Mouse (Mus musculus) lung, embryonic 14.5 days (tissue): ENCODE measurements at regions not wholly inside any gene's neighbourhood (a gene's known extent, or its start where the extent isn't known, plus 50 kb on each side); places are given as distances from the start of the nearest gene placed in this dataset.

ENCODE experiments used
- ATAC-seq: fragments of 200-750 bp; cut with Nextera tagmentation; 2 replicates; pipeline ENCODE4 v1.8.0; 2017; ENCODE audit warnings: mild to moderate bottlenecking, moderate TSS enrichment, moderate library complexity; ENCODE audit not compliant: insufficient read depth
- DNase-seq: peaks from one replicate; pipeline ENCODE4 v3.0.0-alpha.2; 2015
- H3K27ac ChIP-seq: fragments of 300-500 bp; sonication (generic); 2 replicates; pipeline ENCODE4 v1.5.1; 2014; ENCODE audit warnings: low read depth, mild to moderate bottlenecking, moderate library complexity
- H3K27me3 ChIP-seq: fragments of 300-500 bp; sonication (generic); 2 replicates; pipeline ENCODE4 v1.6.1; 2014; ENCODE audit warnings: low read length, control low read depth; ENCODE audit not compliant: insufficient read depth
- H3K36me3 ChIP-seq: fragments of 300-500 bp; sonication (generic); 2 replicates; pipeline ENCODE4 v1.6.1; 2014; ENCODE audit warnings: control low read depth; ENCODE audit not compliant: insufficient read depth
- H3K4me1 ChIP-seq: fragments of 300-500 bp; sonication (generic); 2 replicates; pipeline ENCODE4 v1.6.1; 2014; ENCODE audit warnings: antibody characterized with exemption, control low read depth; ENCODE audit not compliant: insufficient read depth
- H3K4me2 ChIP-seq: fragments of 300-500 bp; sonication (generic); 2 replicates; pipeline ENCODE4 v1.6.1; 2014; ENCODE audit warnings: mild to moderate bottlenecking
- H3K4me3 ChIP-seq: fragments of 300-500 bp; sonication (generic); 2 replicates; pipeline ENCODE4 v1.5.1; 2014; ENCODE audit warnings: low read depth, low read length
- H3K9ac ChIP-seq: fragments of 300-500 bp; sonication (generic); 2 replicates; pipeline ENCODE4 v1.6.1; 2014
- H3K9me3 ChIP-seq: fragments of 300-500 bp; sonication (generic); 2 replicates; pipeline ENCODE4 v1.6.1; 2016; ENCODE audit warnings: low read depth, low read length, control low read depth
- CTCF ChIP-seq: IDR thresholded peaks from 2 replicates; pipeline ENCODE4 v1.5.1; 2016; ENCODE audit warnings: antibody characterized with exemption, low read depth
- WGBS: fragments of 180-500 bp; shearing (Covaris S2); extraction: QIAGEN DNeasy Blood & Tissue Kit; methylation state at CpG from one replicate; pipeline ENCODE4 v1.1.7; 2014; 5-methylcytosine and 5-hydroxymethylcytosine counted together

DNA sequence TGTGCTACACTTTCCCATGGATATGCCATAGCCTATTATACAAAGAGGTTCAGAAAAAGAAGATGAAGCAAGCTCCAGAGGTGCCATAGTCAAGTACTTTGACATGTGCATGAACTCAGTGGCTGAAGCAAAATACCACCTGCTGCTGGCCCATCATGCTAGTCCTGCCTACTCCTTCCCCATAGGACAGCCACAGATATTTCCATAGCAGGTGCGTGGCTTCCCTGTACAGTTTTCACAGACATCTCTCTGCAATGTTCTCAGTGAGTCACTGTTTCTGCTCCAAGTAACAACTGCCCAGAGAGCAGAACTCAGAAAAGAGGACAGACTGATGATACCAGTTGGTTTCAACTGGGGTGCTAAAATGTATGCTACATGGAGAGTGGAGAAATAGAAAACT, 242.8 kb upstream of the Thbs1 start:
- DNase-seq: no peak
- no peak overlapping the region for H3K4me3 ChIP-seq
- no peaks in the 10 kb centered on the region for H3K27me3 ChIP-seq
- peaks cover 12% of the 10 kb centered on the region; the same call in 1 of the 2 replicates for H3K4me1 ChIP-seq
- no peaks in the 10 kb centered on the region for H3K36me3 ChIP-seq
- no peaks in the 10 kb centered on the region for H3K9me3 ChIP-seq
- no peak for ATAC-seq
- H3K9ac ChIP-seq: no peak overlapping the region
- no peak for TF ChIP-seq CTCF
- WGBS: 90% methylated on average over 1 of the region's 1 CpGs
- no peak overlapping the region for H3K27ac ChIP-seq
- H3K4me2 ChIP-seq: no peak overlapping the region

DNA sequence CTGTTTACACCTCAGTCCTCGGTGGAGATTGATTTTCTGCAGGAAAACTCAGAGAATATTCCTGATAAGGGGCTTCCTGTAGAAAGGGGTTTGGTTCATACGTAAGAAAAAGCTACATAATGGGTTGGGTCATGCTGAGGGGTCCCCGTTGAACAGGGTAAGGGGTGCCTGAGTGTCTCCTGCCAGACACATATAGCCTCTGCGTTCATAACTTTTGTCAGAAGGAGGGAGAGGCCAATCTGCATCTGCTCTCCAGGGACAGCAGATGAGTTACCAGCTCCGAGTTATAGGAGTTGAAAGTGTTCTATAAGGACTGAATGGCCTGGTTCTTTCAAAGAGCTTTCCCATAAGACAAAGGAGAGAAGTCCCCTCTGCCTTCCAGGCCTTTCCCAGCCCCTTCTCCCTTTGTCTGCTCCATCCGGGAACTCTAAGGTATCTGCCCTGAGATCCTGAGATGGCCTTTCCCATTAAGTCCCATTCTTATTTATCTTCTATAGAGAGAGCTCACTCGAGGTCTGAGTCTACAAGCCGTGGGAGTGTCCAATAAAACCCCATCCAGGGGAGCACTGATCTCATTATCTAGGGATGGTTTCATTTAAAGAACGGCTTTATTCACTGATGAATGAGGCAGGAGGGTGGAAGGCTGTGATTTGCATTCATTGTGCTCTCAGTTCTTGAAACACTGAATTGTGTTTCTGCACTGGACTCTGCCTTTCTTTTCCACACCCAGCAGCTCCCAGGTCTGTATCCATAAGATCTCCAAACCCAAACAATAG, 240.0 kb upstream of the Thbs1 start:
- WGBS: 46% methylated on average over 9 of the region's 9 CpGs

DNA sequence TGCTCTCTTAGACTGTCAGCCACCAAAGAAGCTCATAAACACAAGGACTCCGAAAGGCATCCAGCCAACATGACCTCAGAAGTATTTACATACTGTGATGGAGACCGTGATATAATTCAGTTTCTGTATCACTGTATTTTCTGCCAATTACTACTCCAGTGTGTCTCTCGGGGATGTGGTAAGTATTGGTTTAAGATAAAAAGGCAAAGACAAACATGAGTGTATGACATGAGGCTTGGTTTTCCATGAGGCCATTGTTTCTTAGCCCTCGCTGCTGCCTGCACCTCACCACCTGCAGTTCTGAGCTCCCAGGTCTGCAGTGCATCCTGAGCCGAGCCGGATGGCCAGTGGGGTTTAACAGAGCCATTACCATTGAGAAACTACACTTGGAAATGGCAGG, 233.9 kb upstream of the Thbs1 start:
- no peak overlapping the region for H3K4me2 ChIP-seq
- H3K9me3 ChIP-seq: no peaks in the 10 kb centered on the region
- ATAC-seq (peak; percentile 92), DNase-seq (peak; percentile 85)
- no peak overlapping the region for H3K9ac ChIP-seq
- H3K4me3 ChIP-seq: no peak overlapping the region
- TF ChIP-seq CTCF: no peak
- peaks cover 6% of the 10 kb centered on the region; the same call in 1 of the 2 replicates for H3K4me1 ChIP-seq
- 60% methylated on average over 6 of the region's 6 CpGs for WGBS
- no peaks in the 10 kb centered on the region for H3K27me3 ChIP-seq
- no peaks in the 10 kb centered on the region for H3K36me3 ChIP-seq
- peak overlapping the region; percentile 38; the same call in 1 of the 2 replicates for H3K27ac ChIP-seq

More for the DNA sequence above, 240.0 kb upstream of the Thbs1 start:
- Histone ChIP-seq H3K4me2 (no peak overlapping the region), H3K27me3 (no peaks in the 10 kb centered on the region), H3K4me3 (no peak overlapping the region), H3K4me1 (peaks cover 12% of the 10 kb centered on the region; the same call in 1 of the 2 replicates), H3K9me3 (no peaks in the 10 kb centered on the region), H3K9ac (no peak overlapping the region), H3K27ac (no peak overlapping the region), H3K36me3 (no peaks in the 10 kb centered on the region)
- no peak for ATAC-seq
- no peak for TF ChIP-seq CTCF
- no peak for DNase-seq

DNA sequence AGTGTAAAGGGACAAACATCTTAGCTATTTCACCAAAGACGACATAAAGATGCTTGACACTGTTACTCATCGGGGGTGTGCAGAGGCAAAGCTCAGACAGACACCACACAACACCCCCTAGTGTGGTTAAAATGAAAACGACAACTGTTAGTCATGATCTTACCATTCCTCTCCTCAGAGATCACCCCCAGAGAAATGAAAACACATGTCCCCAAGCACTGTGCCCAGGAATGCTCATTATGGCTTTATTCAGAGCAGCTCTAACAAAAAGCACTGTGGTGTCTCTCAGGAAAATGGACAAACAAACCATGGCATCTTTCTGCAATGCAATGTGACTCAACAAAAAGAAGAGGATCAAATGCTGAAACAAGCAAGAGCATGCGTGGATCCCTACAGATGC, 229.5 kb upstream of the Thbs1 start:
- Histone ChIP-seq H3K4me1 (peaks cover 6% of the 10 kb centered on the region; the same call in 1 of the 2 replicates), H3K9me3 (no peaks in the 10 kb centered on the region), H3K27me3 (no peaks in the 10 kb centered on the region), H3K9ac (no peak overlapping the region), H3K4me2 (no peak overlapping the region), H3K36me3 (no peaks in the 10 kb centered on the region), H3K27ac (no peak overlapping the region), H3K4me3 (no peak overlapping the region)
- ATAC-seq: no peak
- 63% methylated on average over 4 of the region's 4 CpGs for WGBS
- no peak for TF ChIP-seq CTCF
- no peak for DNase-seq

DNA sequence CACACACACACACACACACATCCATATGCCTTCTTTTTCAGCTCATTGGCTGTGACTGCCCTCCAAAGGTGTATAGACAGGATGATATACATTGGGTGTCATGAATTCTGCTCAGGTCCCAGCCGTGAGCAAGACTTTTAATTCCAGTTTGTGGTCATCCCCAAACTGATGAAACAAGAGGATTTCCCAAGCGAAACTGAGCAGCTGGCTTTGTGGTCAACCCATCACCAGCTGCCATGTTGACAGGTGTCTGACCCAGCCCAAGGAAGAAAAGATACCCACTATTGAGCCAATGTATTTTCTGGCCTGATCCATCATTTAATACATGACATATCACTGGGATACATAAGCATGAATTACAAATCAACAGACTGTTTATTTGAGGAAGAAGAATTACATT, 228.8 kb upstream of the Thbs1 start:
- Histone ChIP-seq H3K9me3 (no peaks in the 10 kb centered on the region), H3K4me1 (peaks cover 6% of the 10 kb centered on the region; the same call in 1 of the 2 replicates), H3K9ac (no peak overlapping the region), H3K4me2 (no peak overlapping the region), H3K27ac (no peak overlapping the region), H3K27me3 (no peaks in the 10 kb centered on the region), H3K36me3 (no peaks in the 10 kb centered on the region), H3K4me3 (no peak overlapping the region)
- DNase-seq (no peak), ATAC-seq (no peak)
- 79% methylated on average over 2 of the region's 2 CpGs for WGBS
- TF ChIP-seq CTCF: no peak

DNA sequence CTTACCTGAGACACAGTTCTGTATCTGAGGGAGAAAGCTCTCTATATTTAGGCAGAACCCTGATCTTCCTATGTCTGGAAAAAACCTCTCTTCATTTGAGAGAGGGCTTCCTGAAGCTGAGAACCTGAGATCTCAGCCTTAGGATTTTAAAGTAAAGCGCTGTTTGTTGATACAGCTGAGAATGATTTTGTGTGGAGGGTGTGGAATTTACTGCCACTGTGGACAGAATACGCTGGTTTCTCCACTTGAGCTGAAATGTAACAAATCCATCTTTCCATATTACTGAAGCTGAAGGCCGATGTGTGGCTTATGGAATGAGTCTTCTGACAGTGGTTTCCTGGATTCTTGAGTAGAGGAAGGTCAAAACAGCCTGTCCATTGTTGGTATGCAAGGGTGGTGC, 225.2 kb upstream of the Thbs1 start:
- H3K4me2 ChIP-seq: no peak overlapping the region
- WGBS: 64% methylated on average over 3 of the region's 3 CpGs

DNA sequence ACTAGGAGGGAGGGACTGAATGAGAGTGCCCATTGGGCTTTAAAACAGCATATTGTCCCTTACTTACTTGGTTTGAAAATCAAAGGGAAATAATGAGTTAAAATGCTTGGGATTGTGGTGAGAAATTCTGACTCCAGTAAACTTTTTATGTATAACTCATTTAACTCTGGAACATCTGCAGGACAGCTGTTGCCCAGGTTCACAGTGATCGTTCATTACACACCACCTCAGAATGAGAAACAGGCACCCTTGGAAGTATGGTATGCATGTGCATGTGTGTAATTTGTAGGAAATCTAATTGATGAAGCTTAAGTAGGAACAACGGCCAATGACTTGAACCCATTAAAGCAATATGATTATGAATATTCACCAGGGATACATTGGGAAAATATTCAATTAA, 210.4 kb upstream of the Thbs1 start:
- WGBS: 73% methylated on average over 2 of the region's 2 CpGs
- H3K27me3 ChIP-seq: no peaks in the 10 kb centered on the region
- TF ChIP-seq CTCF: no peak

More for the DNA sequence above, 225.2 kb upstream of the Thbs1 start:
- Histone ChIP-seq H3K4me3 (no peak overlapping the region), H3K27ac (no peak overlapping the region), H3K9me3 (no peaks in the 10 kb centered on the region), H3K9ac (no peak overlapping the region), H3K36me3 (no peaks in the 10 kb centered on the region), H3K4me1 (no peaks in the 10 kb centered on the region), H3K27me3 (no peaks in the 10 kb centered on the region)
- DNase-seq (no peak), ATAC-seq (no peak)
- TF ChIP-seq CTCF: no peak

More for the DNA sequence above, 210.4 kb upstream of the Thbs1 start:
- H3K4me2 ChIP-seq: no peak overlapping the region
- ATAC-seq (no peak), DNase-seq (no peak)
- no peaks in the 10 kb centered on the region for H3K36me3 ChIP-seq
- H3K4me3 ChIP-seq: no peak overlapping the region
- no peak overlapping the region for H3K27ac ChIP-seq
- H3K9me3 ChIP-seq: no peaks in the 10 kb centered on the region
- no peaks in the 10 kb centered on the region for H3K4me1 ChIP-seq
- no peak overlapping the region for H3K9ac ChIP-seq
